Mouse (Mus musculus) E14TG2a.4 (cell line): ENCODE data around the gene Nkapl.

Source experiments
- CTCF ChIP-seq: conservative IDR thresholded peaks from 2 replicates; pipeline ENCODE4 v1.5.1; 2014; ENCODE audit warnings: low read length
- NANOG ChIP-seq: IDR thresholded peaks from 2 replicates; pipeline ENCODE4 v1.6.1; 2014; ENCODE audit warnings: borderline replicate concordance, low read length, mixed read lengths
- POU5F1 ChIP-seq: IDR thresholded peaks from 2 replicates; pipeline ENCODE4 v1.6.1; 2014; ENCODE audit warnings: low read length, borderline replicate concordance

DNA sequence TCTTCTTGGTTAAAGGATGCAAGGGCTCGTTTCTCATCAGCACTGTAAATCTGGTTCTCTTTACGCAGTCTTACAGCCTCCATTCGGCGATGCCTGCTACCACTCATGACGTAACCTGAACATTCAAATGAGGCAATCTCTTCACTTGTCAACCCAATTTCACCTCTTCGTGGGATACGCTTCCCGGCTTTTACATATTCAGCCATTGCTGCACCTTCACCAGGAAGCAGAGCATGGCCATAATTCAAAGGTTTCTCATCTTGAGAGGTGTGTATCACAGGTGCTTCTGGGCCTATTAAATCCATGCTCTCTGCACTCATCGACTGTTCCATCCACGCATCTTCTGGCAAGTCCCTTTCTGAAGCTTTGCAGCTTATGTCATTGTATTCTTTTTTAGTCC is 973 bp downstream of the Nkapl start:
- TF ChIP-seq CTCF, result no peak
- TF ChIP-seq POU5F1, result no peak
- no peak for TF ChIP-seq NANOG
